Mouse (Mus musculus): ENCODE results near the gene Dapl1. TPM values are rescaled to one million over a fixed set of nuclear protein-coding genes. Genes with fewer than 3 reads are reported as not detected.
A peak's percentile ranks its signal among the peaks of the same experiment; 100 is the strongest.

The Dapl1 gene
- polyA plus RNA-seq, 1 experiment from 2014 or later: not detected

- no peak for ATAC-seq
- Histone ChIP-seq H3K9ac (replicated peaks; ENCODE audit: low read depth, low read length) (no peak overlapping the region), H3K4me3 (replicated peaks; ENCODE audit: low read length) (no peak overlapping the region), H3K36me3 (ENCODE audit: control insufficient read depth, insufficient read depth) (no peaks in the 10 kb centered on the region), H3K4me2 (ENCODE audit: low read length) (no peak overlapping the region), H3K27ac (ENCODE audit: low read length) (no peak overlapping the region), H3K27me3 (replicated peaks; ENCODE audit: control insufficient read depth, insufficient read depth, low read length) (no peaks in the 10 kb centered on the region), H3K4me1 (replicated peaks; ENCODE audit: control insufficient read depth, insufficient read depth, low read length) (no peaks in the 10 kb centered on the region), H3K9me3 (ENCODE audit: control insufficient read depth, low read length) (no peaks in the 10 kb centered on the region)
- WGBS: 97% methylated on average over 3 of the region's 3 CpGs
Measured at GRCm38 (mm10) chr2:59448516-59448915, 35.9 kb upstream of the Dapl1 start.

- Histone ChIP-seq H3K9me3 (ENCODE audit: control insufficient read depth, low read length) (no peaks in the 10 kb centered on the region), H3K4me1 (replicated peaks; ENCODE audit: control insufficient read depth, insufficient read depth, low read length) (no peaks in the 10 kb centered on the region), H3K27ac (ENCODE audit: low read length) (no peak overlapping the region), H3K4me2 (ENCODE audit: low read length) (no peak overlapping the region), H3K36me3 (ENCODE audit: control insufficient read depth, insufficient read depth) (no peaks in the 10 kb centered on the region), H3K4me3 (replicated peaks; ENCODE audit: low read length) (no peak overlapping the region), H3K9ac (replicated peaks; ENCODE audit: low read depth, low read length) (no peak overlapping the region), H3K27me3 (replicated peaks; ENCODE audit: control insufficient read depth, insufficient read depth, low read length) (no peaks in the 10 kb centered on the region)
- WGBS: 76% methylated on average over 4 of the region's 4 CpGs
- no peak for ATAC-seq
Measured at GRCm38 (mm10) chr2:59448921-59449320, 35.5 kb upstream of the Dapl1 start.

GRCm38 (mm10) chr2:59451675-59452074, 32.8 kb upstream of the Dapl1 start:
- ATAC-seq: no peak
- H3K4me3 ChIP-seq (replicated peaks; ENCODE audit: low read length): no peak overlapping the region
- H3K36me3 ChIP-seq (ENCODE audit: control insufficient read depth, insufficient read depth): no peaks in the 10 kb centered on the region
- no peak overlapping the region for H3K4me2 ChIP-seq (ENCODE audit: low read length)
- 77% methylated on average over 2 of the region's 2 CpGs for WGBS
- peaks cover under 1% of the 10 kb centered on the region; the same call in 1 of the 2 replicates for H3K9me3 ChIP-seq (ENCODE audit: control insufficient read depth, low read length)
- no peak overlapping the region for H3K9ac ChIP-seq (replicated peaks; ENCODE audit: low read depth, low read length)
- H3K27ac ChIP-seq (ENCODE audit: low read length): no peak overlapping the region
- H3K27me3 ChIP-seq (replicated peaks; ENCODE audit: control insufficient read depth, insufficient read depth, low read length): no peaks in the 10 kb centered on the region
- H3K4me1 ChIP-seq (replicated peaks; ENCODE audit: control insufficient read depth, insufficient read depth, low read length): no peaks in the 10 kb centered on the region

- no peak overlapping the region for H3K4me3 ChIP-seq (replicated peaks; ENCODE audit: low read length)
- no peak overlapping the region for H3K9ac ChIP-seq (replicated peaks; ENCODE audit: low read depth, low read length)
- no peak overlapping the region for H3K4me2 ChIP-seq (ENCODE audit: low read length)
- 34% methylated on average over 3 of the region's 3 CpGs for WGBS
- no peak overlapping the region for H3K27ac ChIP-seq (ENCODE audit: low read length)
- no peak for ATAC-seq
- no peaks in the 10 kb centered on the region for H3K27me3 ChIP-seq (replicated peaks; ENCODE audit: control insufficient read depth, insufficient read depth, low read length)
- H3K9me3 ChIP-seq (ENCODE audit: control insufficient read depth, low read length): peaks cover 2% of the 10 kb centered on the region
- H3K36me3 ChIP-seq (ENCODE audit: control insufficient read depth, insufficient read depth): no peaks in the 10 kb centered on the region
- H3K4me1 ChIP-seq (replicated peaks; ENCODE audit: control insufficient read depth, insufficient read depth, low read length): no peaks in the 10 kb centered on the region
Measured at GRCm38 (mm10) chr2:59452102-59452501, 32.4 kb upstream of the Dapl1 start.

GRCm38 (mm10) chr2:59462086-59462485, 22.4 kb upstream of the Dapl1 start:
- no peak overlapping the region for H3K4me3 ChIP-seq (replicated peaks; ENCODE audit: low read length)
- no peak overlapping the region for H3K4me2 ChIP-seq (ENCODE audit: low read length)
- WGBS: 90% methylated on average over 6 of the region's 6 CpGs
- no peak for ATAC-seq
- no peaks in the 10 kb centered on the region for H3K27me3 ChIP-seq (replicated peaks; ENCODE audit: control insufficient read depth, insufficient read depth, low read length)
- H3K27ac ChIP-seq (ENCODE audit: low read length): no peak overlapping the region
- H3K9ac ChIP-seq (replicated peaks; ENCODE audit: low read depth, low read length): no peak overlapping the region
- no peaks in the 10 kb centered on the region for H3K36me3 ChIP-seq (ENCODE audit: control insufficient read depth, insufficient read depth)
- H3K4me1 ChIP-seq (replicated peaks; ENCODE audit: control insufficient read depth, insufficient read depth, low read length): no peaks in the 10 kb centered on the region; the same call in 1 of the 2 replicates
- H3K9me3 ChIP-seq (ENCODE audit: control insufficient read depth, low read length): no peaks in the 10 kb centered on the region

GRCm38 (mm10) chr2:59463428-59464182, 20.8 kb upstream of the Dapl1 start:
- 72% methylated on average over 12 of the region's 12 CpGs for WGBS
- ATAC-seq: peak; percentile 64; the same call in 1 of the 2 replicates

GRCm38 (mm10) chr2:59465671-59466070, 18.8 kb upstream of the Dapl1 start:
- ATAC-seq: no peak
- Histone ChIP-seq H3K9ac (replicated peaks; ENCODE audit: low read depth, low read length) (no peak overlapping the region), H3K36me3 (ENCODE audit: control insufficient read depth, insufficient read depth) (no peaks in the 10 kb centered on the region), H3K27ac (ENCODE audit: low read length) (no peak overlapping the region), H3K4me2 (ENCODE audit: low read length) (no peak overlapping the region), H3K4me3 (replicated peaks; ENCODE audit: low read length) (no peak overlapping the region), H3K4me1 (replicated peaks; ENCODE audit: control insufficient read depth, insufficient read depth, low read length) (no peaks in the 10 kb centered on the region; the same call in none of the 2 replicates), H3K27me3 (replicated peaks; ENCODE audit: control insufficient read depth, insufficient read depth, low read length) (no peaks in the 10 kb centered on the region), H3K9me3 (ENCODE audit: control insufficient read depth, low read length) (no peaks in the 10 kb centered on the region)
- WGBS: 54% methylated on average over 5 of the region's 5 CpGs

More at GRCm38 (mm10) chr2:59463428-59464182, 20.8 kb upstream of the Dapl1 start:
- H3K27me3 ChIP-seq (replicated peaks; ENCODE audit: control insufficient read depth, insufficient read depth, low read length): no peaks in the 10 kb centered on the region
- no peak overlapping the region for H3K9ac ChIP-seq (replicated peaks; ENCODE audit: low read depth, low read length)
- H3K4me2 ChIP-seq (ENCODE audit: low read length): no peak overlapping the region
- H3K27ac ChIP-seq (ENCODE audit: low read length): no peak overlapping the region
- H3K36me3 ChIP-seq (ENCODE audit: control insufficient read depth, insufficient read depth): no peaks in the 10 kb centered on the region
- no peaks in the 10 kb centered on the region for H3K9me3 ChIP-seq (ENCODE audit: control insufficient read depth, low read length)
- no peaks in the 10 kb centered on the region; the same call in 1 of the 2 replicates for H3K4me1 ChIP-seq (replicated peaks; ENCODE audit: control insufficient read depth, insufficient read depth, low read length)
- H3K4me3 ChIP-seq (replicated peaks; ENCODE audit: low read length): no peak overlapping the region

- Histone ChIP-seq H3K4me1 (replicated peaks; ENCODE audit: control insufficient read depth, insufficient read depth, low read length) (peaks cover 5% of the 10 kb centered on the region), H3K4me2 (ENCODE audit: low read length) (no peak overlapping the region), H3K27me3 (replicated peaks; ENCODE audit: control insufficient read depth, insufficient read depth, low read length) (no peaks in the 10 kb centered on the region), H3K27ac (ENCODE audit: low read length) (no peak overlapping the region), H3K9ac (replicated peaks; ENCODE audit: low read depth, low read length) (no peak overlapping the region), H3K4me3 (replicated peaks; ENCODE audit: low read length) (no peak overlapping the region), H3K9me3 (ENCODE audit: control insufficient read depth, low read length) (no peaks in the 10 kb centered on the region), H3K36me3 (ENCODE audit: control insufficient read depth, insufficient read depth) (no peaks in the 10 kb centered on the region)
- 85% methylated on average over 5 of the region's 5 CpGs for WGBS
- no peak for ATAC-seq
Measured at GRCm38 (mm10) chr2:59466358-59466757, 18.1 kb upstream of the Dapl1 start.

GRCm38 (mm10) chr2:59467085-59467484, 17.4 kb upstream of the Dapl1 start:
- no peak for ATAC-seq
- H3K4me2 ChIP-seq (ENCODE audit: low read length): no peak overlapping the region
- no peak overlapping the region for H3K4me3 ChIP-seq (replicated peaks; ENCODE audit: low read length)
- H3K27me3 ChIP-seq (replicated peaks; ENCODE audit: control insufficient read depth, insufficient read depth, low read length): no peaks in the 10 kb centered on the region
- H3K36me3 ChIP-seq (ENCODE audit: control insufficient read depth, insufficient read depth): no peaks in the 10 kb centered on the region
- H3K4me1 ChIP-seq (replicated peaks; ENCODE audit: control insufficient read depth, insufficient read depth, low read length): peaks cover 6% of the 10 kb centered on the region
- H3K27ac ChIP-seq (ENCODE audit: low read length): no peak overlapping the region
- no peak overlapping the region for H3K9ac ChIP-seq (replicated peaks; ENCODE audit: low read depth, low read length)
- WGBS: 71% methylated on average over 4 of the region's 4 CpGs
- no peaks in the 10 kb centered on the region for H3K9me3 ChIP-seq (ENCODE audit: control insufficient read depth, low read length)

Data from forebrain, embryonic 16.5 days (tissue).